Mouse (Mus musculus): ENCODE data around the gene Fosb. TPM values are rescaled to one million over a fixed set of nuclear protein-coding genes. Genes with fewer than 3 reads are reported as not detected.

Gene Fosb
- polyA plus RNA-seq, 1 experiment from 2014 or later = not detected

DNA sequence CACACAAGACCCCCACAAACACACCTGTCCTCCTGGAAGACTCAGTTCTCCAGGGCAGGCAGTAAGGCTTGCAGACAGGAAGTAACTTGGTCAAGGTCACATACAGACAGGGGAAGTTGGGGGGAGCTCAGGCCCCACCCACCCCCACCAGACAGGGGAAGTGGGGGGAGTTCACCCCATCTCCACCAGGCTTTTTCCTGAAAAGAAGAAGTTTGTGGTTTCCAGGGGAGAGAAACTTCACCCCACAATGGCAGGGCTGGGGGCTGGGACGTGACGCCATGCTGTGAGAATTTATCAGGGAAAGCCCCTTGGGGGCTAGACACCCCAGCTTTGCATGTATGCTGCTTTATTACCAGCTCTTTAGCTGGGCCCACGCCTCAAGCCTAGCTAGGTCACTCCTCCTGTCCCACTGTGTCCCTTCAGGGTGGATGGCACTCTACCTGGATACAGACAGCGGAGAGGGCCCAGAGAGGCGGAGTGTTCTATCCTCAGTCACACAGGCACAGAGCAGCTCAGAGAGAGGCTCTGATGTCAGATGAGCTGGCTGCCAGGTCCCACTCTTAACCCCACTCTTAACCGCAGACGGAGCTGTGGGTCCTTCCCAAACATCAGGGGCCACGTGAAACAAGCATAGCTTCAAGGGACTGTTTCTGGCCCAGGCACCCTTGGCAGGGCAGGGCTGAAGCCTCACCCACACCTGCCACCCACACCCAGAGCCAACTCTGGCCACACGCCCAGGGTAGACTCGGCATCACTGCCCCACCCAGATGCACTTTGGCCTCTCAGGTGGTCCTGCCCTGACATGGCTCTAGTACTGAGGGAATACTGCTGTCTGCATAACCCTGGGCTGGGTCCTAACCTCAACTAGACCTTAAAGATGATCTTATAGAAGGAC, 43.7 kb downstream of the Fosb start:
- H3K9ac ChIP-seq (ENCODE audit: low read length) = no peak overlapping the region
- no peak overlapping the region for H3K4me3 ChIP-seq (ENCODE audit: low read depth, low read length)
- H3K4me1 ChIP-seq (ENCODE audit: control insufficient read depth, insufficient read depth, low read length) = peaks cover 22% of the 10 kb centered on the region
- no peaks in the 10 kb centered on the region for H3K27me3 ChIP-seq (ENCODE audit: control insufficient read depth, insufficient read depth, low read length)
- ATAC-seq (ENCODE audit: insufficient number of reproducible peaks, low FRiP score, low TSS enrichment, low read depth) (no peak), DNase-seq (ENCODE audit: low spot score) (no peak)
- no peaks in the 10 kb centered on the region for H3K9me3 ChIP-seq (ENCODE audit: control insufficient read depth, low read length)
- H3K4me2 ChIP-seq (ENCODE audit: low read depth, severe bottlenecking) = no peak overlapping the region
- peaks cover 16% of the 10 kb centered on the region for H3K36me3 ChIP-seq (ENCODE audit: control insufficient read depth, insufficient read depth, low read length)
- WGBS = 78% methylated on average over 10 of the region's 10 CpGs
- no peak overlapping the region for H3K27ac ChIP-seq (replicated peaks; ENCODE audit: low read depth, low read length)

DNA sequence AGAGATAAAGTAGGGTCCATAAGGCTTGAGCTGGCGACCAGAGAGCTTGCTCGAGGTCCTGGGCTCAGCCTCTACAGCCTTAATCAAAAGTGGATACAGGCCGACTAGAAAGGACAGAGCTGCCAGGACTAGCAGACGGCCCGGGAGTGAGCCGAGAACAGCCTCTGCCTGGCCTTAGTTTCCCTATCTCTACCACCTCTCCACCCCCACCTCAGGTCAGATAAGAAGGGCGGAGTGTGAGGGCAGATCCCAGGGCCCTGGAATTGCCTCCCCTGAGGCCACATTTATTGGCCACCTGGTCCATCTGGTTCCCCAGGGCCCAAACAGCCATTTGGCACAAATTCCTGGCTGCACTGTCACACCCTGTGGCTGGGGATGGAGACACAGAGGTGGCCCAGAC, 44.7 kb downstream of the Fosb start:
- no peaks in the 10 kb centered on the region for H3K27me3 ChIP-seq (ENCODE audit: control insufficient read depth, insufficient read depth, low read length)
- DNase-seq (ENCODE audit: low spot score) (no peak), ATAC-seq (ENCODE audit: insufficient number of reproducible peaks, low FRiP score, low TSS enrichment, low read depth) (no peak)
- H3K9me3 ChIP-seq (ENCODE audit: control insufficient read depth, low read length) = no peaks in the 10 kb centered on the region
- 0 out of 2 replicates have a peak overlapping the region, but pooled peaks have one; percentile 6 for H3K4me3 ChIP-seq (ENCODE audit: low read depth, low read length)
- H3K27ac ChIP-seq (replicated peaks; ENCODE audit: low read depth, low read length) = no peak overlapping the region
- no peak overlapping the region for H3K4me2 ChIP-seq (ENCODE audit: low read depth, severe bottlenecking)
- 46% methylated on average over 7 of the region's 7 CpGs for WGBS
- H3K36me3 ChIP-seq (ENCODE audit: control insufficient read depth, insufficient read depth, low read length) = peaks cover 23% of the 10 kb centered on the region
- H3K4me1 ChIP-seq (ENCODE audit: control insufficient read depth, insufficient read depth, low read length) = peaks cover 15% of the 10 kb centered on the region
- H3K9ac ChIP-seq (ENCODE audit: low read length) = no peak overlapping the region

DNA sequence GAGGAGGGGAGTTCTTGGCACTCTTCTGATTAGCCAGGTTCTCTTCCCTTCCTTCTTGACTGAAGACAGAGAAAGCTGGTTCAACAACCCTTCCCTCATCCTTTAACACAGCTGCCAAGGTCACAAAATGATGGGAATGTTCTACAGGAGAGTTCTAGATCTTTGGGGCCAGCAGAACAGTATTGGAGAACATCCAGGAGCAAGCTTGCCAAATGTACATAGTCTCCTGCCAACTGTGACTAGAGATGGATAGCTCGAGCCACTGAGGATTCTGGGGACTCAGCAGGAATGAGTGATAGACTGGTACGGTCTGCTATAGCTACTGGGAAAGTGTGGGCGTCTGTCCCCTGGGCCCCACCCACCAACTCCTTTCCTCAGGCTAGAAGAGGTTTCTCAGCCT, 51.5 kb downstream of the Fosb start:
- no peak overlapping the region for H3K9ac ChIP-seq (ENCODE audit: low read length)
- WGBS = 75% methylated on average over 3 of the region's 3 CpGs
- H3K4me2 ChIP-seq (ENCODE audit: low read depth, severe bottlenecking) = no peak overlapping the region
- no peaks in the 10 kb centered on the region for H3K9me3 ChIP-seq (ENCODE audit: control insufficient read depth, low read length)
- H3K27ac ChIP-seq (replicated peaks; ENCODE audit: low read depth, low read length) = no peak overlapping the region
- no peaks in the 10 kb centered on the region for H3K4me1 ChIP-seq (ENCODE audit: control insufficient read depth, insufficient read depth, low read length)
- no peak overlapping the region for H3K4me3 ChIP-seq (ENCODE audit: low read depth, low read length)
- H3K27me3 ChIP-seq (ENCODE audit: control insufficient read depth, insufficient read depth, low read length) = no peaks in the 10 kb centered on the region
- DNase-seq (ENCODE audit: low spot score) (no peak), ATAC-seq (ENCODE audit: insufficient number of reproducible peaks, low FRiP score, low TSS enrichment, low read depth) (no peak)
- peaks cover 28% of the 10 kb centered on the region; the same call in 1 of the 2 replicates for H3K36me3 ChIP-seq (ENCODE audit: control insufficient read depth, insufficient read depth, low read length)

DNA sequence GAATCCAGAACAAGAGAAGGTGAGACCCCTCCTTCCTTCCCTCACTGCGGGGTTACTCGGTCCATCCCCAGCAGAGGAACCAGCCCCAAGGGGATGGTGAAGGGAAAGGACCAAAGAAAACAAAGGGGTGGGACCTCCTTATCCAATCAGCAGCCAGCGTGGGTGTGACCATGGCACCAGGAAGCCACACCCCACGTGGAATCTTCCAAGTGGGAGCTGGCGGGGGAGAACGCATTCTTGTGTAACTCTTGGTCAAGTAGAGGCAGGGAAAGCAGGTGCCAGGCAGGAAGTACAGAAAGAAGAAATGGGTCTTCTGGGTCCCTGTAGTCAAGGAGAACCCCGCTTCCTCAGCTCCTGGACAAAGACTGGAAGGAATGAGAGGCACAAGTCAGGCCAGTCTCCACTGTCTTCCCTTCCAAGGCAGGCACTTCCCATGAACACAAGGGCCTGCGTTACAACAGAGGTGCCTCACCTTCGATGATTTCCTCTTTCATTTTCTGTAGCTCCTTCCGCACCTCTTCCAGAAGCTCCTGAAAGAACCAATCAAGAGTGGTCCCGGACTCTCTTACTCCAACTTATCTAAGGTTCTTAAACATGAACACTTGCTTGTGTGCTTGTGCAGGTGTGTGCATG, 52.3 kb downstream of the Fosb start:
- peak; percentile 61 for DNase-seq (ENCODE audit: low spot score)
- no peak overlapping the region for H3K4me3 ChIP-seq (ENCODE audit: low read depth, low read length)
- no peaks in the 10 kb centered on the region for H3K9me3 ChIP-seq (ENCODE audit: control insufficient read depth, low read length)
- H3K27ac ChIP-seq (replicated peaks; ENCODE audit: low read depth, low read length) = no peak overlapping the region
- 37% methylated on average over 11 of the region's 11 CpGs for WGBS
- no peak overlapping the region for H3K4me2 ChIP-seq (ENCODE audit: low read depth, severe bottlenecking)
- H3K9ac ChIP-seq (ENCODE audit: low read length) = no peak overlapping the region
- H3K36me3 ChIP-seq (ENCODE audit: control insufficient read depth, insufficient read depth, low read length) = peaks cover 28% of the 10 kb centered on the region; the same call in 1 of the 2 replicates
- H3K4me1 ChIP-seq (ENCODE audit: control insufficient read depth, insufficient read depth, low read length) = no peaks in the 10 kb centered on the region
- H3K27me3 ChIP-seq (ENCODE audit: control insufficient read depth, insufficient read depth, low read length) = no peaks in the 10 kb centered on the region
- no peak; the same call in 1 of the 2 replicates for ATAC-seq (ENCODE audit: insufficient number of reproducible peaks, low FRiP score, low TSS enrichment, low read depth)

DNA sequence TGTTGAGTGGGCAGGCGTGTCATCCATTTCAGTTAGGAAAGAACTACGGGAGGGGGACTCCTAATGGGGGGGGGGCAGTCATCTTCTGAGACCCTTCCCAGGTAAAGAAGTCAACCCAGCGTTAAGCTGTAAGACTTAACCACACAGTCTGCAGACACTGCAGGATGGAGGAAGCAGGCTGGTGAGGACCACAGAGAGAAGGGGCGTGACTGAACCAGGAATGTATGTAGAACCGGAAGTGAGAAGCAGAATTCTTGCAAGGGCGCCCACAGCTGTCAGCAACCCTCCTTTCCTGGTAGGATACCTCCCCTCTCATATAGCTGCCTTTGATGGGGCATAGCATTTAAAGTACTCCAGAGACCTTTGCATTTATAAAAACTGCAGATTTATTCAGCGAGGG, 53.3 kb downstream of the Fosb start:
- H3K4me1 ChIP-seq (ENCODE audit: control insufficient read depth, insufficient read depth, low read length) = no peaks in the 10 kb centered on the region
- no peak overlapping the region for H3K4me2 ChIP-seq (ENCODE audit: low read depth, severe bottlenecking)
- WGBS = 90% methylated on average over 7 of the region's 7 CpGs
- DNase-seq (ENCODE audit: low spot score) = no peak
- peaks cover 28% of the 10 kb centered on the region; the same call in 1 of the 2 replicates for H3K36me3 ChIP-seq (ENCODE audit: control insufficient read depth, insufficient read depth, low read length)
- H3K27ac ChIP-seq (replicated peaks; ENCODE audit: low read depth, low read length) = no peak overlapping the region
- H3K9me3 ChIP-seq (ENCODE audit: control insufficient read depth, low read length) = no peaks in the 10 kb centered on the region
- H3K27me3 ChIP-seq (ENCODE audit: control insufficient read depth, insufficient read depth, low read length) = no peaks in the 10 kb centered on the region
- ATAC-seq (ENCODE audit: insufficient number of reproducible peaks, low FRiP score, low TSS enrichment, low read depth) = no peak
- no peak overlapping the region for H3K4me3 ChIP-seq (ENCODE audit: low read depth, low read length)
- no peak overlapping the region for H3K9ac ChIP-seq (ENCODE audit: low read length)

DNA sequence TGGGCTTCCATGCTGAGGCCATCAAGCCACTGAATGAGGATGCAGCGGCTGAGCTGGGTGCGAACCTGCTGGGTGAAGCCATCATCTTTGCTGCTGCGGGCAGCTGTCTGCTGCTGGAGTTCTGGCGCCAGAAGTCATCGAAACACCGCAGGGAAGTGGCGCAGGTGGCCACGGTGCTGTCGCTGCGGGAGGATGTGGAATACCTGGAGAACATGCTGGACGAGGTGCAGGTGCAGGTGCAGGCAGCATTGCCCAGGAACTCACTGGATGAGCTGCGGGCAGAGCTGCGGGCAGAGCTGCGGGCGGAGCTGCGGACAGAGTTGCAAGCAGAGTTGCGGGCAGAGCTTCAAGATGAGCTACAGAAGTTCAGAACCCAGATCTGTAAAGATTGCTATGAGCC, 54.5 kb downstream of the Fosb start:
- H3K27ac ChIP-seq (replicated peaks; ENCODE audit: low read depth, low read length) = no peak overlapping the region
- H3K9me3 ChIP-seq (ENCODE audit: control insufficient read depth, low read length) = no peaks in the 10 kb centered on the region
- H3K4me2 ChIP-seq (ENCODE audit: low read depth, severe bottlenecking) = no peak overlapping the region
- peaks cover 21% of the 10 kb centered on the region; the same call in 1 of the 2 replicates for H3K36me3 ChIP-seq (ENCODE audit: control insufficient read depth, insufficient read depth, low read length)
- no peak for DNase-seq (ENCODE audit: low spot score)
- ATAC-seq (ENCODE audit: insufficient number of reproducible peaks, low FRiP score, low TSS enrichment, low read depth) = no peak
- no peak overlapping the region for H3K4me3 ChIP-seq (ENCODE audit: low read depth, low read length)
- H3K9ac ChIP-seq (ENCODE audit: low read length) = no peak overlapping the region
- no peaks in the 10 kb centered on the region for H3K27me3 ChIP-seq (ENCODE audit: control insufficient read depth, insufficient read depth, low read length)
- no peaks in the 10 kb centered on the region for H3K4me1 ChIP-seq (ENCODE audit: control insufficient read depth, insufficient read depth, low read length)
- 84% methylated on average over 17 of the region's 17 CpGs for WGBS

DNA sequence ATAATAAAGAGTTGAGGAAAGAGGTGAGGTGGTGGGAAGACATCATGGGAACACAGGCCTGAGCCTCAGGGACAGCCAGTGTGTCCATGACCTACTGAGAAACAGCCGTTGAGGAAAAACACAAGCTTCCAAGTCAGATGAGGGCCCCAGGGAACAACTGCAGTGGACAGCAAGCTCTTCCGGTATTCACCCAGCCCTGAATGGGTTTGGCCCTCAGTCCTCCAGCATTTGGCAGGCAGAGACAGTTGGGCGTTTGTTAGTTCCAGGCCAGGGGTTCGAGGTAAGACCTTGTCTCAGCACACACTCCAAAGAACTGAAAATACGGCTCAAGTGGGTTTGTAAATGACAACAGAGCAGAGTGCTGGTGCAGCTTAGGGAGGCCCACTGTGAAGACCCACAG, 56.4 kb downstream of the Fosb start:
- H3K36me3 ChIP-seq (ENCODE audit: control insufficient read depth, insufficient read depth, low read length) = peaks cover 17% of the 10 kb centered on the region; the same call in 1 of the 2 replicates
- no peak overlapping the region for H3K4me2 ChIP-seq (ENCODE audit: low read depth, severe bottlenecking)
- no peaks in the 10 kb centered on the region for H3K9me3 ChIP-seq (ENCODE audit: control insufficient read depth, low read length)
- no peak for ATAC-seq (ENCODE audit: insufficient number of reproducible peaks, low FRiP score, low TSS enrichment, low read depth)
- no peak for DNase-seq (ENCODE audit: low spot score)
- no peak overlapping the region for H3K4me3 ChIP-seq (ENCODE audit: low read depth, low read length)
- 69% methylated on average over 5 of the region's 5 CpGs for WGBS
- no peak overlapping the region for H3K9ac ChIP-seq (ENCODE audit: low read length)
- no peak overlapping the region for H3K27ac ChIP-seq (replicated peaks; ENCODE audit: low read depth, low read length)
- no peaks in the 10 kb centered on the region for H3K27me3 ChIP-seq (ENCODE audit: control insufficient read depth, insufficient read depth, low read length)
- H3K4me1 ChIP-seq (ENCODE audit: control insufficient read depth, insufficient read depth, low read length) = no peaks in the 10 kb centered on the region
